Mouse (Mus musculus) urinary bladder, postnatal 25 days (tissue): ENCODE measurements around the gene Ccser1.

Experiments used
- DNase-seq: peaks from one replicate; pipeline ENCODE4 v3.0.0; 2022; ENCODE audit warnings: low spot score

The Ccser1 gene

GRCm38 (mm10) chr6:61300441-61300840, 120.3 kb downstream of the Ccser1 start:
- DNase-seq, result no peak

- no peak for DNase-seq
Measured at GRCm38 (mm10) chr6:61300975-61301374, 120.9 kb downstream of the Ccser1 start.

GRCm38 (mm10) chr6:61301631-61302030, 121.5 kb downstream of the Ccser1 start:
- DNase-seq, result no peak

GRCm38 (mm10) chr6:61311324-61312091, 131.4 kb downstream of the Ccser1 start:
- no peak for DNase-seq

- no peak for DNase-seq
Measured at GRCm38 (mm10) chr6:61315884-61316601, 135.9 kb downstream of the Ccser1 start.

GRCm38 (mm10) chr6:61320842-61321241, 140.7 kb downstream of the Ccser1 start:
- DNase-seq, result no peak

- DNase-seq, result no peak
Measured at GRCm38 (mm10) chr6:61322328-61322727, 142.2 kb downstream of the Ccser1 start.

- DNase-seq, result no peak
Measured at GRCm38 (mm10) chr6:61326131-61326530, 146.0 kb downstream of the Ccser1 start.

- DNase-seq, result no peak
Measured at GRCm38 (mm10) chr6:61328981-61329380, 148.9 kb downstream of the Ccser1 start.

GRCm38 (mm10) chr6:61329593-61330540, 149.7 kb downstream of the Ccser1 start:
- DNase-seq, result no peak

GRCm38 (mm10) chr6:61334466-61334865, 154.3 kb downstream of the Ccser1 start:
- no peak for DNase-seq

GRCm38 (mm10) chr6:61347045-61347838, 167.1 kb downstream of the Ccser1 start:
- DNase-seq, result no peak

GRCm38 (mm10) chr6:61363722-61364121, 183.6 kb downstream of the Ccser1 start:
- no peak for DNase-seq

- no peak for DNase-seq
Measured at GRCm38 (mm10) chr6:61382526-61382925, 202.4 kb downstream of the Ccser1 start.

- DNase-seq, result no peak
Measured at GRCm38 (mm10) chr6:61382991-61383390, 202.9 kb downstream of the Ccser1 start.

GRCm38 (mm10) chr6:61387046-61387445, 206.9 kb downstream of the Ccser1 start:
- DNase-seq, result no peak

GRCm38 (mm10) chr6:61427490-61427889, 247.4 kb downstream of the Ccser1 start:
- DNase-seq, result no peak

GRCm38 (mm10) chr6:61430881-61431725, 251.0 kb downstream of the Ccser1 start:
- DNase-seq, result no peak

GRCm38 (mm10) chr6:61431726-61431984, 251.5 kb downstream of the Ccser1 start:
- no peak for DNase-seq

- no peak for DNase-seq
Measured at GRCm38 (mm10) chr6:61432167-61432566, 252.0 kb downstream of the Ccser1 start.

GRCm38 (mm10) chr6:61432703-61433102, 252.6 kb downstream of the Ccser1 start:
- DNase-seq, result no peak
